Mouse (Mus musculus) stomach, postnatal 0 days (tissue): ENCODE data around the gene Sbf2.
A peak's percentile ranks its signal among the peaks of the same experiment; 100 is the strongest.

Experiments
- CTCF ChIP-seq: IDR thresholded peaks from 2 replicates; pipeline ENCODE4 v1.5.1; 2016; ENCODE audit warnings: antibody characterized with exemption, low read depth, mild to moderate bottlenecking, moderate library complexity
- EP300 ChIP-seq: optimal IDR thresholded peaks from 2 replicates; pipeline ENCODE3; 2016; ENCODE audit warnings: antibody characterized with exemption

DNA sequence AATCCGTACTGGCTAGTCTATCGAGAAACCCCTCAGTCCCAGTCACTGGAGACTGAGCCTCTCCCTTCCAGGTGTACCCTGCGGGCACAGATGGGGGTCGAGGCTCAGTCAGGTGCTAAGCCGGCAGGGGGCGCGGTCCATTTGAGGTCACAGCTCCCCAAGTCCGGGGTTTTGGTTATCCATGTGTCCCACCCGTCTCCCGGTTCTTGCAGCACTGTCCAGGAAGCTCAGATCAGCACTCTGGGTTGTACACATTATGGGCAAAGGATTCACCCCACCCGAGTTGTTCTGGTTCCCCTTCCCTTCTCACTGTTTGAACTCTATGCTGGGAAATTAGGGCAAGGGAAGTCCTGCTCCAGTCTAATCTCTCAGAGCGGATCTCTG, 12.4 kb upstream of the Sbf2 start:
- TF ChIP-seq CTCF (peak; percentile 50), EP300 (no peak)
